8 mouse cellular contexts compared by ENCODE assay signal in genomic region chrX:56455372-56456246, GRCm38 (mm10). TPM values are rescaled to one million over a fixed set of nuclear protein-coding genes. Genes with fewer than 3 reads are reported as not detected.
DNase-seq lines count a peak whose midpoint lies in the region; ATAC-seq and TF ChIP-seq lines count a peak whose summit lies in the region.

No protein-coding gene starts in this region.

- H3K4me1 ChIP-seq in forebrain, embryonic 15.5 days, result 0 out of 2 replicates have a peak, but pooled peaks cover 4% of the 10 kb centered on the region
- no peaks in the 10 kb centered on the region for H3K4me1 ChIP-seq in lung, embryonic 14.5 days (ENCODE audit: insufficient read depth)
- H3K4me1 ChIP-seq in olfactory bulb, adult 2 months (ENCODE audit: control insufficient read depth, insufficient read depth, low read length), result no peaks in the 10 kb centered on the region
- H3K4me1 ChIP-seq in thymus, adult 2 months (replicated peaks; ENCODE audit: control insufficient read depth, insufficient read depth, low read length), result no peaks in the 10 kb centered on the region

- peak overlapping the region; percentile 57 for H3K4me2 ChIP-seq in forebrain, embryonic 15.5 days (replicated peaks)
- H3K4me2 ChIP-seq in lung, embryonic 14.5 days, result peak overlapping the region; percentile 61

- peak; percentile 53; the same call in 1 of the 2 replicates for TF ChIP-seq POLR2A in olfactory bulb, adult 2 months (IDR thresholded peaks at IDR 0.05; ENCODE audit: insufficient read depth, low read depth, low read length)
- TF ChIP-seq POLR2A in thymus, adult 2 months (IDR thresholded peaks at IDR 0.05; ENCODE audit: control insufficient read depth, extremely low read depth, insufficient read depth, low read length, poor library complexity), result peak; percentile 43; the same call in 1 of the 2 replicates

- H3K27ac ChIP-seq in forebrain, embryonic 15.5 days (replicated peaks), result peak overlapping the region; percentile 95
- H3K27ac ChIP-seq in layer of hippocampus, adult 2 months, result peak overlapping the region; percentile 97
- peak overlapping the region; percentile 90 for H3K27ac ChIP-seq in lung, embryonic 14.5 days (ENCODE audit: low read depth)
- peak overlapping the region; percentile 96 for H3K27ac ChIP-seq in olfactory bulb, adult 2 months (ENCODE audit: insufficient read depth, low read depth, low read length)
- H3K27ac ChIP-seq in thymus, adult 2 months (ENCODE audit: control insufficient read depth, insufficient read depth, low read length), result peak overlapping the region; percentile 69

- peak; percentile 96 for ATAC-seq in forebrain, embryonic 15.5 days (replicated peaks)
- ATAC-seq in lung, embryonic 14.5 days (ENCODE audit: insufficient read depth), result peak; percentile 95

- H3K27me3 ChIP-seq in forebrain, embryonic 15.5 days, result no peaks in the 10 kb centered on the region
- no peaks in the 10 kb centered on the region for H3K27me3 ChIP-seq in lung, embryonic 14.5 days (ENCODE audit: insufficient read depth, low read length)
- H3K27me3 ChIP-seq in thymus, adult 2 months (ENCODE audit: control insufficient read depth, insufficient read depth, low read length), result no peaks in the 10 kb centered on the region

- no peaks in the 10 kb centered on the region for H3K9me3 ChIP-seq in forebrain, embryonic 15.5 days
- H3K9me3 ChIP-seq in lung, embryonic 14.5 days (ENCODE audit: low read depth, low read length), result no peaks in the 10 kb centered on the region

- peak; percentile 76 for DNase-seq in ES-CJ7 (ENCODE audit: low read depth, low spot score)
- peak; percentile 87 for DNase-seq in cerebellum, adult 11 months
- DNase-seq in heart, postnatal 36 days, result peak; percentile 79 to 81
- DNase-seq in layer of hippocampus, adult 2 months (ENCODE audit: low spot score in 2 of 2), result peak; percentile 81 to 92
- DNase-seq in lung, embryonic 14.5 days, result peak; percentile 92
- peak; percentile 84 for DNase-seq in thymus, adult 2 months

- peak overlapping the region; percentile 79 for H3K9ac ChIP-seq in forebrain, embryonic 15.5 days (replicated peaks)
- peak overlapping the region; percentile 74 for H3K9ac ChIP-seq in lung, embryonic 14.5 days

- TF ChIP-seq CTCF in layer of hippocampus, adult 2 months (conservative IDR thresholded peaks at IDR 0.05), result peak; percentile 53
- TF ChIP-seq CTCF in lung, embryonic 14.5 days (IDR thresholded peaks at IDR 0.05; ENCODE audit: low read depth), result peak; percentile 49
- no peak for TF ChIP-seq CTCF in olfactory bulb, adult 2 months (IDR thresholded peaks at IDR 0.05; ENCODE audit: insufficient read depth, low read depth, low read length)
- no peak for TF ChIP-seq CTCF in thymus, adult 2 months (IDR thresholded peaks at IDR 0.05; ENCODE audit: borderline replicate concordance, control insufficient read depth, extremely low read depth, insufficient read depth, low read length, poor library complexity)

- WGBS in forebrain, embryonic 15.5 days, result 25% methylated on average over 59 of the region's 65 CpGs
- WGBS in lung, embryonic 14.5 days, result 14% methylated on average over 49 of the region's 65 CpGs
- 15% methylated on average over 51 of the region's 65 CpGs for WGBS in olfactory bulb, adult 2 months
- under 1% methylated on average over 47 of the region's 65 CpGs for WGBS in thymus, adult 2 months

- H3K36me3 ChIP-seq in forebrain, embryonic 15.5 days, result no peaks in the 10 kb centered on the region
- no peaks in the 10 kb centered on the region for H3K36me3 ChIP-seq in lung, embryonic 14.5 days (ENCODE audit: insufficient read depth)
- no peaks in the 10 kb centered on the region for H3K36me3 ChIP-seq in thymus, adult 2 months (ENCODE audit: control insufficient read depth, insufficient read depth, low read length)

- intact Hi-C loops in heart, postnatal 36 days (cut with DNase I), result loop anchor here (2.0 kb wide), 1 partner anchor 27 kb away; no protein-coding TSS in a partner anchor

- H3K4me3 ChIP-seq in forebrain, embryonic 15.5 days, result peak overlapping the region; percentile 58
- peak overlapping the region; percentile 73 for H3K4me3 ChIP-seq in layer of hippocampus, adult 2 months
- peak overlapping the region; percentile 59 for H3K4me3 ChIP-seq in lung, embryonic 14.5 days (ENCODE audit: low read depth, low read length)
- peak overlapping the region; percentile 84 for H3K4me3 ChIP-seq in olfactory bulb, adult 2 months (ENCODE audit: insufficient read depth, low read depth, low read length)
- peak overlapping the region; percentile 100 for H3K4me3 ChIP-seq in thymus, adult 2 months (ENCODE audit: control insufficient read depth, insufficient read depth, low read length)

RNA-seq across cellular contexts. Expression of gene Ints6l, which starts 1.0 kb away (rescaled TPM):
- 14.1 and 15.2 TPM in 2 replicates for polyA plus RNA-seq in forebrain, embryonic 15.5 days (2015; fragmentation: Nextera tagmentation; extraction: Ambion mirVana)
- total RNA-seq in heart, postnatal 36 days (2021), result 1 to 10 TPM; 5.5 to 6.7 TPM
- 10 to 100 TPM; 38.3 to 40.7 TPM for total RNA-seq in layer of hippocampus, adult 2 months (2021)
- 27.8 and 29.9 TPM in 2 replicates for polyA plus RNA-seq in lung, embryonic 14.5 days (2014; fragmentation: Nextera tagmentation; extraction: Ambion mirVana)
- polyA plus RNA-seq in olfactory bulb, adult 2 months (2012; ENCODE audit: insufficient read depth, insufficient read length, low replicate concordance, missing spikeins), result not detected in 2 replicates
- polyA plus RNA-seq in thymus, adult 2 months (2012; rRNA removed), result 16.6 and 24.0 TPM in 2 replicates

RNA-seq across cellular contexts. Expression of gene Gm2174, which starts 7.8 kb away (rescaled TPM):
- polyA plus RNA-seq in forebrain, embryonic 15.5 days (2015; fragmentation: Nextera tagmentation; extraction: Ambion mirVana), result 1.2 TPM in 1 of 2 replicates, not detected in the other
- under 1 TPM; 0.79 to 0.92 TPM for total RNA-seq in heart, postnatal 36 days (2021)
- total RNA-seq in layer of hippocampus, adult 2 months (2021), result not detected
- polyA plus RNA-seq in lung, embryonic 14.5 days (2014; fragmentation: Nextera tagmentation; extraction: Ambion mirVana), result 2.2 and 4.5 TPM in 2 replicates
- polyA plus RNA-seq in olfactory bulb, adult 2 months (2012; ENCODE audit: insufficient read depth, insufficient read length, low replicate concordance, missing spikeins), result not detected in 2 replicates
- polyA plus RNA-seq in thymus, adult 2 months (2012; rRNA removed), result not detected in 2 replicates

Comparison
In these comparisons a context has a peak if more than half of its experiments do, and no peak if none do; other contexts are left out.
1. Peak in every context shown above with its lines: DNase-seq, ATAC-seq, H3K4me3 ChIP-seq and H3K27ac ChIP-seq.
2. CTCF ChIP-seq: peak in layer of hippocampus, adult 2 months (single experiment) and lung, embryonic 14.5 days (single experiment); none in olfactory bulb, adult 2 months (single experiment) and thymus, adult 2 months (single experiment).